ENCODE assay signal across 27 mouse cellular contexts in the genomic region with DNA sequence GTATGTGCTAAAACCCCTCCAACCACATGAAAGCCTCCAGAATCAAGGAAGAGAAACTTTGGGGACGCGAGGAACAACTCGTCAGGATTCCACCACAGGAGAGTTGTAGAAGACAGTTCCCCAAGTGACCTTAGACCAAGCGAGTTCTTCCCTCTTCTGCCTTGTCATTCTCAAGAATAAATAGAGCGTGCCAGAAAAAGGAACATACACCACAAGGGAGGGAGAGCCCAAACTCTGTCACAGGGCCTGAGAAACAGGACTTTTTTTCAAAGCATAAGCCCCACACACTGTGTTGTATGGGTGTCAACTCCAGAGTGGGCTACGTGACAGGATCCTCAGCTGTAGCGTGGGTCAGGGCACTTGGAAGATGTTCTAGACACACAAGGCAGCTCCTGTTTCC. TPM values are rescaled to one million over a fixed set of nuclear protein-coding genes. Genes with fewer than 3 reads are reported as not detected.
"Had no signal": no experiment of that assay in that cellular context is flagged by ENCODE, and none has a peak within 500 bp of the region (broad histone marks: within the 10 kb centered on the region; RNA-seq: fewer than 3 reads in every experiment).

No protein-coding gene starts in this region.

- H3K9ac ChIP-seq: liver, embryonic 14.5 days; lung, embryonic 14.5 days; midbrain, embryonic 12.5 days; midbrain, embryonic 15.5 days; neural tube, embryonic 13.5 days; neural tube, embryonic 15.5 days had no signal

- H3K4me3 ChIP-seq: megakaryocyte, embryonic 14.5 days; midbrain, embryonic 12.5 days; midbrain, embryonic 15.5 days; myocyte; neural tube, embryonic 13.5 days; neural tube, embryonic 15.5 days had no signal

- DNase-seq: lung, adult 18-20 months; lung, embryonic 14.5 days; lung, postnatal 10 days; lung, postnatal 4 days; retina, postnatal 1 day; right cerebral cortex, adult 18-20 months; right cerebral cortex, postnatal 25 days; right cerebral cortex, postnatal 4 days; spleen, adult 18-20 months; thymus, adult 18-20 months; thymus, postnatal 25 days; thymus, postnatal 4 days had no signal

- H3K9me3 ChIP-seq: megakaryocyte, embryonic 14.5 days; midbrain, embryonic 12.5 days; midbrain, embryonic 15.5 days; neural tube, embryonic 13.5 days; neural tube, embryonic 15.5 days had no signal

- H3K36me3 ChIP-seq: midbrain, embryonic 12.5 days; midbrain, embryonic 15.5 days; neural tube, embryonic 13.5 days; neural tube, embryonic 15.5 days had no signal

- H3K4me2 ChIP-seq: lung, embryonic 14.5 days; midbrain, embryonic 12.5 days; midbrain, embryonic 15.5 days; neural tube, embryonic 13.5 days; neural tube, embryonic 15.5 days had no signal

- ATAC-seq: midbrain, embryonic 15.5 days had no signal

- H3K4me1 ChIP-seq: megakaryocyte, embryonic 14.5 days; midbrain, embryonic 12.5 days; midbrain, embryonic 15.5 days had no signal

- H3K27me3 ChIP-seq: megakaryocyte, embryonic 14.5 days; midbrain, embryonic 12.5 days; midbrain, embryonic 15.5 days; neural tube, embryonic 13.5 days; neural tube, embryonic 15.5 days had no signal

- H3K27ac ChIP-seq: liver, embryonic 14.5 days; midbrain, embryonic 12.5 days; midbrain, embryonic 15.5 days; neural tube, embryonic 13.5 days; neural tube, embryonic 15.5 days had no signal

RNA-seq across cellular contexts. Expression of gene Gm17542, which starts 20.1 kb away (rescaled TPM):
- total RNA-seq: midbrain, postnatal 0 days had no signal
- polyA plus RNA-seq: liver, embryonic 14.5 days; liver, embryonic 16.5 days; lung, embryonic 14.5 days; lung, embryonic 16.5 days; midbrain, embryonic 12.5 days; midbrain, embryonic 15.5 days; midbrain, postnatal 0 days; myocyte; neural tube, embryonic 11.5 days; neural tube, embryonic 13.5 days; neural tube, embryonic 15.5 days; small intestine, adult 2 months; stomach, embryonic 14.5 days; stomach, embryonic 16.5 days; urinary bladder, adult 2 months had no signal
